Mouse (Mus musculus) stomach, postnatal 0 days (tissue): ENCODE data around the gene Mical2. TPM values are rescaled to one million over a fixed set of nuclear protein-coding genes. Genes with fewer than 3 reads are reported as not detected.
A peak's percentile ranks its signal among the peaks of the same experiment; 100 is the strongest.

ENCODE experiments used
- ATAC-seq: fragments of 200-750 bp; cut with Nextera tagmentation; 2 replicates; pipeline ENCODE4 v1.8.0; 2017; ENCODE audit not compliant: low FRiP score, low TSS enrichment
- DNase-seq: peaks from one replicate; pipeline ENCODE4 v3.0.0-alpha.2; 2016; ENCODE audit warnings: low spot score
- H3K27ac ChIP-seq: fragments of 300-500 bp; sonication (generic); replicated peaks from 2 replicates; pipeline ENCODE4 v1.5.1; 2014; ENCODE audit warnings: mild to moderate bottlenecking, control low read depth
- H3K27me3 ChIP-seq: fragments of 300-500 bp; sonication (generic); 2 replicates; pipeline ENCODE4 v1.6.1; 2014; ENCODE audit warnings: low read length; ENCODE audit not compliant: control insufficient read depth, insufficient read depth
- H3K36me3 ChIP-seq: fragments of 300-500 bp; sonication (generic); 2 replicates; pipeline ENCODE4 v1.6.1; 2014; ENCODE audit warnings: low read length, mixed read lengths; ENCODE audit not compliant: control insufficient read depth, insufficient read depth
- H3K4me1 ChIP-seq: fragments of 300-500 bp; sonication (generic); replicated peaks from 2 replicates; pipeline ENCODE4 v1.6.1; 2014; ENCODE audit warnings: antibody characterized with exemption; ENCODE audit not compliant: control insufficient read depth, insufficient read depth
- H3K4me2 ChIP-seq: fragments of 300-500 bp; sonication (generic); replicated peaks from 2 replicates; pipeline ENCODE4 v1.6.1; 2014; ENCODE audit warnings: low read depth, mild to moderate bottlenecking, control low read depth, moderate library complexity
- H3K4me3 ChIP-seq: fragments of 300-500 bp; sonication (generic); 2 replicates; pipeline ENCODE4 v1.5.1; 2014; ENCODE audit warnings: low read depth, low read length, control low read depth
- H3K9ac ChIP-seq: fragments of 300-500 bp; sonication (generic); 2 replicates; pipeline ENCODE4 v1.6.1; 2014; ENCODE audit warnings: mild to moderate bottlenecking, low read length, control low read depth, mixed read lengths
- H3K9me3 ChIP-seq: fragments of 300-500 bp; sonication (generic); 2 replicates; pipeline ENCODE4 v1.6.1; 2016; ENCODE audit warnings: low read length; ENCODE audit not compliant: control insufficient read depth
- CTCF ChIP-seq: IDR thresholded peaks from 2 replicates; pipeline ENCODE4 v1.5.1; 2016; ENCODE audit warnings: antibody characterized with exemption, low read depth, mild to moderate bottlenecking, moderate library complexity
- EP300 ChIP-seq: optimal IDR thresholded peaks from 2 replicates; pipeline ENCODE3; 2016; ENCODE audit warnings: antibody characterized with exemption
- WGBS: fragments of 180-500 bp; shearing (Covaris S2); extraction: QIAGEN DNeasy Blood & Tissue Kit; methylation state at CpG from one replicate; pipeline ENCODE4 v1.1.7; 2014; 5-methylcytosine and 5-hydroxymethylcytosine counted together
- polyA plus RNA-seq: library from polyadenylated mRNA; unstranded; fragments of >200 nt; fragmentation: Nextera tagmentation; extraction: Ambion mirVana; gene quantifications from 2 replicates; pipeline ENCODE4 v1.2.1, GENCODE M21; 2015

The Mical2 gene
- polyA plus RNA-seq, 1 experiment from 2014 or later = 8.4 TPM

- H3K4me3 ChIP-seq = 0 out of 2 replicates have a peak overlapping the region, but pooled peaks have one; percentile 80
Measured at GRCm38 (mm10) chr7:112426811-112427210, 201.2 kb downstream of the Mical2 start.

GRCm38 (mm10) chr7:112427357-112428157 is 201.9 kb downstream of the Mical2 start, which contains the start of gene Parva:
Gene Parva (plus strand): TSS chr7:112427505.
- DNase-seq = peak; percentile 78
- peak; percentile 81 for ATAC-seq
- H3K9ac ChIP-seq = peak within 1 kb of the TSS; percentile 98
- H3K27me3 ChIP-seq = no peaks in the 10 kb centered on the region
- H3K36me3 ChIP-seq = no peaks in the 10 kb centered on the region
- peak within 1 kb of the TSS; percentile 80 for H3K4me3 ChIP-seq
- peak; percentile 27 for TF ChIP-seq EP300
- TF ChIP-seq CTCF = no peak
- 1% methylated on average over 47 of the region's 49 CpGs for WGBS
- H3K9me3 ChIP-seq = no peaks in the 10 kb centered on the region
- peak within 1 kb of the TSS; percentile 100 for H3K27ac ChIP-seq
- H3K4me2 ChIP-seq = peak within 1 kb of the TSS; percentile 84
- peaks cover 7% of the 10 kb centered on the region; the same call in 1 of the 2 replicates for H3K4me1 ChIP-seq

More at GRCm38 (mm10) chr7:112426811-112427210, 201.2 kb downstream of the Mical2 start:
- TF ChIP-seq EP300 (no peak), CTCF (no peak)
- H3K27me3 ChIP-seq = no peaks in the 10 kb centered on the region
- 32% methylated on average over 5 of the region's 5 CpGs for whole genome bisulfite sequencing
- H3K4me1 ChIP-seq = peaks cover 7% of the 10 kb centered on the region; the same call in 1 of the 2 replicates
- H3K4me2 ChIP-seq = peak overlapping the region; percentile 84
- H3K27ac ChIP-seq = peak overlapping the region; percentile 100
- ATAC-seq (no peak), DNase-seq (no peak)
- no peaks in the 10 kb centered on the region for H3K36me3 ChIP-seq
- H3K9ac ChIP-seq = peak overlapping the region; percentile 98
- no peaks in the 10 kb centered on the region for H3K9me3 ChIP-seq

GRCm38 (mm10) chr7:112428158-112428535 is 202.5 kb downstream of the Mical2 start:
- TF ChIP-seq CTCF (peak; percentile 6; the same call in 1 of the 2 replicates), EP300 (no peak)
- under 1% methylated on average over 22 of the region's 22 CpGs for WGBS

GRCm38 (mm10) chr7:112439846-112440245 is 214.2 kb downstream of the Mical2 start:
- no peak overlapping the region for H3K9ac ChIP-seq
- H3K9me3 ChIP-seq = no peaks in the 10 kb centered on the region
- no peak overlapping the region for H3K4me3 ChIP-seq
- WGBS = 39% methylated on average over 3 of the region's 3 CpGs
- TF ChIP-seq EP300 = no peak
- TF ChIP-seq CTCF = no peak
- H3K36me3 ChIP-seq = no peaks in the 10 kb centered on the region
- H3K27ac ChIP-seq = no peak overlapping the region
- DNase-seq (no peak), ATAC-seq (no peak)
- no peak overlapping the region for H3K4me2 ChIP-seq
- peaks cover 15% of the 10 kb centered on the region for H3K4me1 ChIP-seq
- no peaks in the 10 kb centered on the region for H3K27me3 ChIP-seq

More at GRCm38 (mm10) chr7:112428158-112428535, 202.5 kb downstream of the Mical2 start:
- Histone ChIP-seq H3K9ac (peak overlapping the region; percentile 98), H3K27ac (peak overlapping the region; percentile 100), H3K4me3 (peak overlapping the region; percentile 80), H3K36me3 (no peaks in the 10 kb centered on the region), H3K4me1 (peaks cover 7% of the 10 kb centered on the region; the same call in 1 of the 2 replicates), H3K27me3 (no peaks in the 10 kb centered on the region), H3K4me2 (peak overlapping the region; percentile 84), H3K9me3 (no peaks in the 10 kb centered on the region)
- ATAC-seq (peak; percentile 94), DNase-seq (peak; percentile 94)

GRCm38 (mm10) chr7:112444152-112444984 is 218.7 kb downstream of the Mical2 start:
- ATAC-seq (peak; percentile 94), DNase-seq (peak; percentile 93)
- WGBS = 18% methylated on average over 12 of the region's 12 CpGs
- no peaks in the 10 kb centered on the region for H3K27me3 ChIP-seq
- peaks cover 18% of the 10 kb centered on the region for H3K4me1 ChIP-seq
- H3K4me2 ChIP-seq = peak overlapping the region; percentile 40
- peak overlapping the region; percentile 81 for H3K27ac ChIP-seq
- TF ChIP-seq CTCF = peak; percentile 43
- no peak for TF ChIP-seq EP300
- H3K9ac ChIP-seq = peak overlapping the region; percentile 38; the same call in 1 of the 2 replicates
- H3K4me3 ChIP-seq = no peak overlapping the region
- no peaks in the 10 kb centered on the region for H3K9me3 ChIP-seq
- H3K36me3 ChIP-seq = no peaks in the 10 kb centered on the region
